Mouse (Mus musculus) gastrocnemius, adult 2 months (tissue): Measurements from ENCODE around the gene Ascl2. TPM values are rescaled to one million over a fixed set of nuclear protein-coding genes. Genes with fewer than 3 reads are reported as not detected.
A peak's percentile ranks its signal among the peaks of the same experiment; 100 is the strongest.

Experiments
- DNase-seq: peaks from one replicate; pipeline ENCODE4 v3.0.0; 2022
- H3K27ac ChIP-seq: fragments of 200-600 bp; 2 replicates; pipeline ENCODE4 v1.8.1; 2022; ENCODE audit warnings: mild to moderate bottlenecking
- H3K4me3 ChIP-seq: fragments of 200-600 bp; 2 replicates; pipeline ENCODE4 v1.8.1; 2022; ENCODE audit warnings: mild to moderate bottlenecking, moderate library complexity
- CTCF ChIP-seq: fragments of 200-600 bp; IDR thresholded peaks from 2 replicates; pipeline ENCODE4 v1.8.1; 2022; ENCODE audit warnings: antibody characterized with exemption, mild to moderate bottlenecking, moderate library complexity
- intact Hi-C: fragments of 180-260 bp; cut with DNase I; formaldehyde crosslinking; loops from one replicate; pipeline ENCODE4 v1.15.1; 2025
- total RNA-seq, 2 experiments: library from RNA; stranded (reverse); gene quantifications; 2 replicates each; pipeline ENCODE4 v1.2.3; 2021

Ascl2 gene
- total RNA-seq, 2 experiments from 2014 or later, result not detected

DNA sequence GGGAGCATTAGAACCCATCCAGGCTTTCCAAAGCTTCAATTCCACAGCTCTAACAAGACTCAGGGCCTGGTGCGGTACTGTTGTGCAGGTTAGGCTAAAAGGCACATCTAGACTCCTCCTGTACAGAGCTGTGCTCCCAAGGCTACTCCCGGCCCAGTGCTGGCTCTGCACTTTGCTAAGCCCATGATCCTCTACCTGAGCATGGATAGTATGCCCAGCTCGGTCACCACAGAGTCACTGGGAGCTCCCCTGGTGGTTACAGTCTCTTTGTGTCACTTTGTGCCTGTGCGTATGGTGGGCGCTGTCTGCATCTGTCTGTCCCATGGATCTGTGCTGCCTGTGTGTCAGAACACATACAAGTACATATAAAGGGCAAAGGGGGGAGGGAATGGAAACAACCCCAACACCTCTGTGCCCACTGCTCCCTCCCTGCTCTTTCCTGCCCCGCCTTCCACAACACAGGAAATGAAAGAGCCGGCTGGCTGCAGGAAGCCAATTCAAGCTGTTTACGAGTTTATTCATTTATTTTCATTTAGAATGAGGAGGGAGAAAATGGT lies 39.4 kb upstream of the Ascl2 start:
- H3K27ac ChIP-seq, result peak overlapping the region; percentile 93
- H3K4me3 ChIP-seq, result peak overlapping the region; percentile 54
- no peak for TF ChIP-seq CTCF
- intact Hi-C loops, result loop anchor here (1.0 to 10.0 kb wide), 4 partner anchors 45 to 456 kb away; partner anchors contain the start of gene Cdkn1c
- DNase-seq, result peak; percentile 61

DNA sequence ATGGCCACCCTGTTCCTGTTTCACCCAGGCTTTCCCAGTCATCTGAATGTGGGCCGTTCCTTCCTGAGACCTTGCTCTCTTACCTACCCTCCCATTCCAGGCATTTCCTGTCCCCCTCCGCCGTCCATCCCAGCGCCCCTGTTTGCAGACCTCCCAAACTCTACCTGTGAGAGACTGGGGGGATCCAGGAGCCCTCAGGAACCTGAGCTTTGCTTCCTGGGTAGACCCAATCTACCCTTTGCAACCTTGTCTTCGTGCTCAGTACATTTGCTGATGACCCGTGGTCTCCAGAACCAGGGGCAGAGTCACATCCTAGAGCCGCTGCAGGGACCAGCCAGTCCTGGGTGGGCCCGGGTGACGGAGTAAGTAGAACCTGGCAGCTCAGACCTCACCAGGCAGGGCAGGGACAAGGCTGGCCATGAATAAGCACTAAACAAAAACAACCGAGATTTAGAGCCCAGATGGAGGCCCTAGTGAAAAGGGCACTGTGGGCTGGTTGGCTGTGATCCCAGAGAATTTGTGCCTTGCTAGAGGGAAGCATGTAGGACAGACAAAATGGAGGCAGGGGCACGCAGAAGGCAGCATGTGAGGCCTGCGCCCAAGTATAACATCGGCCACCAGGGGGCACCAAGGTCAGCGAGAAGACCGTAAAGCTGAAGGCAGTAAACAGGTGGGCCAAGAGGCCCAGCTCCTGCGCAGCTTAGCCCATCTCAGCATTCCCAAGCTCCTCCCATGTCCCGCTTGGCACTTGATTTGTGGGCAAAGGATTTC lies 38.7 kb upstream of the Ascl2 start:
- Histone ChIP-seq H3K27ac (peak overlapping the region; percentile 93), H3K4me3 (peak overlapping the region; percentile 54)
- intact Hi-C loops, result loop anchor here (1.0 to 10.0 kb wide), 4 partner anchors 46 to 457 kb away; partner anchors contain the start of gene Cdkn1c
- TF ChIP-seq CTCF, result peak; percentile 95
- peak; percentile 95 for DNase-seq

GRCm38 (mm10) chr7:143006756-143007598 lies 37.9 kb upstream of the Ascl2 start:
- no peak for TF ChIP-seq CTCF
- peak overlapping the region; percentile 93 for H3K27ac ChIP-seq
- H3K4me3 ChIP-seq, result no peak overlapping the region; the same call in 1 of the 2 replicates
- DNase-seq, result no peak
- intact Hi-C loops, result loop anchor here (5.0 to 10.0 kb wide), 2 partner anchors 130 to 458 kb away; partner anchors contain the start of gene Cdkn1c

DNA sequence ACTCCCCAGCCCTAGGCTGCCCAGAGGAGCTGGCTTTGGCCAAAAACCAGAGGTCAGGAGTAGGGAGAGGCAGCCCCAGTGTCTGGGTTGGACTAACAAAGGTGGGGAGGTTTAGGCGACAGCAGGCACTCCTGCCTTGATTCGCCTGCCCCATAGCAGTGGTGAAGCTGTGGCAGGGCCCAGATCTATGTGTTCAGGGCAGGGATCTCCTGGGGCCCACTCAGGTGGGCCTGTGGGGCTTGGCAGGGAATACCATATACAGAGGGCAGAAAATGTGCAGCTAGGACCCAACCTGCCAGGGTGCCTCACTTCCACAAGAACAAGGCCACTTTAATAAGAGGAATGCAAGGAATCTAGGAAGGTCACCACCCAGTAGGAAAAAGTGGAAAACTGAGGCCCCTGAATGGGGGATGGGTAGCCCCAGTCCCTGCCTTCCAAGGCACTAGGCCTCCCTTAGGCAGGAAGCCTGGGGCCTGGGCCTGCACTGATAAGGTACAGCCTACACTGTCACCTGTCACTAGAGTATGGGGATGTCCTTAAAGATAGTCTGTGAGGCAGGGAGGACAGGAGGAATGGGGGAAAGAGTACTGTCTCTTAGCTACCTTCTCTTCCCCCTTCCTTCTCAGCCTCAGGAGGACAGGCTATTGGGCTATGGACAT lies 37.2 kb upstream of the Ascl2 start:
- peak overlapping the region; percentile 51 for H3K27ac ChIP-seq
- DNase-seq, result no peak
- TF ChIP-seq CTCF, result no peak
- intact Hi-C loops, result loop anchor here (5.0 to 10.0 kb wide), 2 partner anchors 131 to 459 kb away; partner anchors contain the start of gene Cdkn1c
- peak overlapping the region; percentile 21 for H3K4me3 ChIP-seq

DNA sequence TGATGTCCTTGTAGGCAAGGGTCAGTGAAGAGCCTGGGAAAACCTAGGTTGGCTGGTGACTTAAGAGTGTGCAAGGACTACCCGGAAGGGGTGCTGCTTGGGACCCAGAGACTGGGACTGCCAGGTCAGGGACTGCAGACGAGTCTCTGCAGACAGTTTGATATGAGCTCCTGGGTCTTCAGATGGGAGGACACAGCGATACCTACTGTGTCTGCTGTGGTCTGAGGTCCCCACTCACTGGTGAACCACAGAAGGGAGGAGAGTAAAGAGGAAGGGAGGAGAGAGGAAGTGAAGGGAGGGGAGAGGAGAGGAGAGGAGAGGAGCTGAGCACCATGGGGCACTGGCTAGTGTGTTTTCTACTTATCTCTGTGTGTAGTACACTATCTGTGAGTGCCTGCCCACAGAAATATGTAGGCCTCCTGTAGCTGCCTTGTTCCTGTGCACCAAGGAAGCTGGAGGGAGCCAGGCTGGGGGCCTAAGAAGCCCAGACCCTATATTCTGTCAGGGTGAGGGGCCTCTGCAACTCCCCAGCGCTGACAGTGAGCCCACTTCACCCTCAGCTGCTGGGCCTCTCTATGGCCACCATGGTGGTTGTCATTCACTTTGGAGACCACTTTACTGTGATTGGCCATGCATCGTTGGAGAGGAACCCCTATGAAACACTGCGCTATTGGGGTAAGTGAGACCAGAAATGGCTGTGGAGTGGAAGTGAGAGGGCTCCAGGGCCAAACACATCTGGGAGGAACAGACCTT lies 36.5 kb upstream of the Ascl2 start:
- TF ChIP-seq CTCF, result no peak
- Histone ChIP-seq H3K27ac (peak overlapping the region; percentile 51), H3K4me3 (peak overlapping the region; percentile 21)
- no peak for DNase-seq
- intact Hi-C loops, result loop anchor here (5.0 to 10.0 kb wide), 2 partner anchors 132 to 459 kb away; partner anchors contain the start of gene Cdkn1c

DNA sequence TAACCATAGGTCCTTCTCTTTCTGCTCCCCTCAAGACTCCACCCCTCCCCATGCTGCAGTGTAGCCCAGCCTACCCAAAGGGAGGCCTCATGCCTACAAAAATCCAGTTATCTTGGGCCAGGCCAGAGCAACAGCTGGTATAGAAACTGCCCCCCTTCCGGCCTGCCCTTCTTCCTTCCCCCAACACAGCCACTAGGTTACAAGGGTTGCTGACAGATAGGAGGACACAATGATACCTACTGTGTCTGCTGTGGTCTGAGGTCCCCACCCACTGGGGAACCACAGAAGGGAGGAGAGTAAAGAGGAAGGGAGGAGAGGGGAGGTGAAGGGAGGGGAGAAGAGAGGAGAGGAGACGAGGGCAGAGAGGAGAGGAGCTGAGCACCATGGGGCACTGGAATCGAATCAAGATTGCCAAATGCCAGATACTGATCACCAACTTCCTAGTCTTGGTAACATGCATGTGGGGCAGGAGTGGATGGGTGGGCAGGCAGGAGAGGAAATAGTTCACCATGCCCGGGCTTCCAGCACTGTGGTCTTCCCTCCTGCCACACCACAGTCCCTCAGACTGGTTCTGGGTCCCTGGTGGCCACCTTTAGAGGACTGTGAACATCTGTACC lies 35.8 kb upstream of the Ascl2 start, which contains the start of gene Tspan32:
Tspan32 (plus strand) TSS at position 320 of the 617 bp plus-strand sequence.
- no peak for TF ChIP-seq CTCF
- intact Hi-C loops, result loop anchor here (5.0 to 10.0 kb wide), 2 partner anchors 132 to 460 kb away; partner anchors contain the start of gene Cdkn1c
- Histone ChIP-seq H3K27ac (peak within 1 kb of the TSS; percentile 51), H3K4me3 (peak within 1 kb of the TSS; percentile 21; the same call in 1 of the 2 replicates)
- no peak for DNase-seq

- peak; percentile 28; the same call in 1 of the 2 replicates for TF ChIP-seq CTCF
- DNase-seq, result no peak
- intact Hi-C loops, result loop anchor here (10.0 kb wide), 1 partner anchor 462 kb away; the partner anchor contains the start of gene Cdkn1c
- H3K27ac ChIP-seq, result no peak overlapping the region
- H3K4me3 ChIP-seq, result no peak overlapping the region
Measured at GRCm38 (mm10) chr7:143002679-143003078, 33.6 kb upstream of the Ascl2 start.

- no peak overlapping the region for H3K4me3 ChIP-seq
- TF ChIP-seq CTCF, result no peak
- no peak for DNase-seq
- intact Hi-C loops, result no loop called here
- no peak overlapping the region for H3K27ac ChIP-seq
Measured at GRCm38 (mm10) chr7:142997403-142998150, 28.5 kb upstream of the Ascl2 start.

DNA sequence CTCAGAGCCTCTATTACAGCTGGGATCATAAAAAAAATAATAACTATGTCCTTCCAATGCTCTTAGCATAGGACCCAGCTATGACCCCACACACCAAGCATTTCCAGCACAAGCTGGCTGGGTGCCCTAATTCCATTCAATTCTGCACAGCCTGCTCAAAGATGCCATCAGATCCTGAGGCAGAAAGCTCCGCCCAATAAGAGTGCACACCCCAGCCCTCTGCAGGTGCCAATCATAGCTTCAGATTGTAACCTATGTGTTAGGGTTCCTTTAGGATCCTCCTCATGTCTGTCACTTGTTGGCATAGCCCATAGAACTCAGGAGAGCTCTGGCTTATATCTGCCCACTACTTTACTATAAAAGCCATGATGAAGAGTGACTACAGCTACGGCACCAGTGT lies 27.9 kb upstream of the Ascl2 start:
- DNase-seq, result no peak
- TF ChIP-seq CTCF, result no peak
- H3K27ac ChIP-seq, result no peak overlapping the region
- H3K4me3 ChIP-seq, result no peak overlapping the region
- intact Hi-C loops, result no loop called here
